20 mouse cellular contexts compared by ENCODE assay signal in genomic region chr11:86834050-86834449, GRCm38 (mm10). TPM values are rescaled to one million over a fixed set of nuclear protein-coding genes. Genes with fewer than 3 reads are reported as not detected.
DNase-seq lines count a peak whose midpoint lies in the region; ATAC-seq and TF ChIP-seq lines count a peak whose summit lies in the region.
"Had no signal": no experiment of that assay in that cellular context is flagged by ENCODE, and none has a peak within 500 bp of the region (broad histone marks: within the 10 kb centered on the region; RNA-seq: fewer than 3 reads in every experiment).

No protein-coding gene starts in this region.

- TF ChIP-seq POLR2A in ES-Bruce4 (IDR thresholded peaks at IDR 0.05; ENCODE audit: insufficient read depth, low read length), result no peak

- ATAC-seq in kidney, embryonic 14.5 days (ENCODE audit: low FRiP score, low TSS enrichment), result peak; percentile 21; the same call in 1 of the 2 replicates
- ATAC-seq in neutrophil, adult 5-6 weeks (ENCODE audit: extremely low read depth, insufficient number of reproducible peaks, low FRiP score, poor library complexity, severe bottlenecking), result peak; percentile 74
- ATAC-seq: intestine, embryonic 16.5 days had no signal

- peaks cover 7% of the 10 kb centered on the region for H3K4me1 ChIP-seq in ES-Bruce4 (ENCODE audit: control insufficient read depth, insufficient read depth, low read length)
- H3K4me1 ChIP-seq in kidney, embryonic 14.5 days (ENCODE audit: control insufficient read depth, insufficient read depth, low read length), result 0 out of 2 replicates have a peak, but pooled peaks cover 6% of the 10 kb centered on the region
- H3K4me1 ChIP-seq: heart, embryonic 12.5 days; limb, embryonic 15.5 days; stomach, embryonic 15.5 days had no signal

- H3K27me3 ChIP-seq in ES-Bruce4 (ENCODE audit: control insufficient read depth, insufficient read depth, low read length, poor library complexity, severe bottlenecking), result no peaks in the 10 kb centered on the region
- H3K27me3 ChIP-seq in kidney, embryonic 14.5 days (ENCODE audit: control insufficient read depth, insufficient read depth, low read length), result no peaks in the 10 kb centered on the region
- H3K27me3 ChIP-seq: heart, embryonic 12.5 days; limb, embryonic 15.5 days; stomach, embryonic 15.5 days had no signal

- WGBS in kidney, embryonic 14.5 days, result 50% methylated on average over 7 of the region's 7 CpGs

- H3K4me2 ChIP-seq in kidney, embryonic 14.5 days (replicated peaks; ENCODE audit: low read depth, low read length), result no peak overlapping the region
- H3K4me2 ChIP-seq: heart, embryonic 12.5 days; limb, embryonic 15.5 days; lung, embryonic 14.5 days; stomach, embryonic 15.5 days had no signal

- peak; percentile 31 for TF ChIP-seq CTCF in ES-Bruce4 (IDR thresholded peaks at IDR 0.05; ENCODE audit: low read depth, low read length)
- no peak for TF ChIP-seq CTCF in left cerebral cortex, adult 2 months (IDR thresholded peaks at IDR 0.05)
- TF ChIP-seq CTCF in gastrocnemius, adult 2 months (IDR thresholded peaks at IDR 0.05), result no peak

- no peaks in the 10 kb centered on the region for H3K9me3 ChIP-seq in ES-Bruce4 (replicated peaks; ENCODE audit: control insufficient read depth, insufficient read depth, low read length, poor library complexity, severe bottlenecking)
- no peaks in the 10 kb centered on the region for H3K9me3 ChIP-seq in kidney, embryonic 14.5 days (ENCODE audit: control insufficient read depth, low read length)
- H3K9me3 ChIP-seq: G1E; heart, embryonic 12.5 days; hindbrain, embryonic 10.5 days; limb, embryonic 15.5 days; megakaryocyte, embryonic 14.5 days; stomach, embryonic 15.5 days had no signal

- peak overlapping the region; percentile 4; the same call in 1 of the 2 replicates for H3K4me3 ChIP-seq in ES-Bruce4 (ENCODE audit: low read depth, low read length)
- H3K4me3 ChIP-seq in kidney, embryonic 14.5 days (ENCODE audit: low read length), result no peak overlapping the region
- H3K4me3 ChIP-seq in left cerebral cortex, adult 2 months, result no peak overlapping the region
- H3K4me3 ChIP-seq in gastrocnemius, adult 2 months, result no peak overlapping the region
- H3K4me3 ChIP-seq: erythroblast, embryonic 14.5 days; heart, embryonic 12.5 days; hindbrain, embryonic 10.5 days; limb, embryonic 15.5 days; megakaryocyte, embryonic 14.5 days; stomach, embryonic 15.5 days had no signal

- H3K27ac ChIP-seq in ES-Bruce4 (ENCODE audit: insufficient read depth, low read length), result peak overlapping the region; percentile 99
- peak overlapping the region; percentile 59 for H3K27ac ChIP-seq in kidney, embryonic 14.5 days (ENCODE audit: low read depth, low read length)
- H3K27ac ChIP-seq in left cerebral cortex, adult 2 months, result no peak overlapping the region
- no peak overlapping the region for H3K27ac ChIP-seq in gastrocnemius, adult 2 months
- H3K27ac ChIP-seq: hindbrain, embryonic 10.5 days; limb, embryonic 15.5 days; stomach, embryonic 15.5 days had no signal

- intact Hi-C loops in left cerebral cortex, adult 2 months (cut with DNase I), result no loop called here
- intact Hi-C loops in gastrocnemius, adult 2 months (cut with DNase I), result no loop called here

- 0 out of 2 replicates have a peak, but pooled peaks have one; percentile 45 for TF ChIP-seq EP300 in ES-Bruce4 (IDR thresholded peaks at IDR 0.05; ENCODE audit: insufficient read depth, low read depth, low read length)

- peak overlapping the region; percentile 43 for H3K9ac ChIP-seq in ES-Bruce4 (ENCODE audit: low read depth, poor library complexity, severe bottlenecking)
- H3K9ac ChIP-seq in kidney, embryonic 14.5 days (ENCODE audit: low read depth, low read length), result no peak overlapping the region
- H3K9ac ChIP-seq: heart, embryonic 12.5 days; limb, embryonic 15.5 days; lung, embryonic 14.5 days; stomach, embryonic 15.5 days had no signal

- peak; percentile 27 to 39 for DNase-seq in kidney, adult 8-10 months
- no peak for DNase-seq in kidney, adult 18-20 months
- DNase-seq in left cerebral cortex, adult 2 months (ENCODE audit: extremely low spot score in 1 of 2, low spot score in 2 of 2), result no peak
- DNase-seq in gastrocnemius, adult 2 months, result no peak
- no peak for DNase-seq in urinary bladder, adult 2 months (ENCODE audit: low spot score)
- DNase-seq: adrenal gland, postnatal 14 days; gastrocnemius, postnatal 25 days; lung, embryonic 14.5 days; thymus, postnatal 25 days had no signal

- no peaks in the 10 kb centered on the region for H3K36me3 ChIP-seq in ES-Bruce4 (ENCODE audit: control insufficient read depth, insufficient read depth, low read length, poor library complexity, severe bottlenecking)
- H3K36me3 ChIP-seq in kidney, embryonic 14.5 days (ENCODE audit: control insufficient read depth, insufficient read depth, low read length), result no peaks in the 10 kb centered on the region
- H3K36me3 ChIP-seq: G1E; heart, embryonic 12.5 days; hindbrain, embryonic 10.5 days; limb, embryonic 15.5 days; stomach, embryonic 15.5 days had no signal

RNA-seq across cellular contexts. Expression of gene Dhx40, which starts 26.5 kb away (rescaled TPM):
- polyA plus RNA-seq in ES-Bruce4 (2011; ENCODE audit: insufficient read depth, insufficient read length, low read depth, missing spikeins), result 48.3 and 51.5 TPM in 2 replicates
- polyA plus RNA-seq in kidney, embryonic 14.5 days (2014; fragmentation: Nextera tagmentation; extraction: Ambion mirVana), result 29.6 and 44.5 TPM in 2 replicates
- 131 and 133 TPM in 2 replicates for total RNA-seq in neutrophil, adult 5-6 weeks (2017)
- 10 to 100 TPM; 17.3 to 19.3 TPM for total RNA-seq in left cerebral cortex, adult 2 months (2021)
- total RNA-seq in gastrocnemius, adult 2 months (2021), result 10 to 100 TPM in 1 of 2 experiments, 1 to 10 TPM in 1; 9.8 to 11.1 TPM
- 30.2 and 31.9 TPM in 2 replicates for polyA plus RNA-seq in urinary bladder, adult 2 months (2012; rRNA removed)

Comparison
In these comparisons a context has a peak if more than half of its experiments do, and no peak if none do; other contexts are left out.
1. DNase-seq: peak in kidney, adult 8-10 months (2 of 2); none in kidney, adult 18-20 months (single experiment), left cerebral cortex, adult 2 months (0 of 2), gastrocnemius, adult 2 months (single experiment) and urinary bladder, adult 2 months (single experiment).
2. H3K27ac ChIP-seq: peak in ES-Bruce4 (single experiment) and kidney, embryonic 14.5 days (single experiment); none in left cerebral cortex, adult 2 months (single experiment) and gastrocnemius, adult 2 months (single experiment).